Mouse (Mus musculus) erythroblast, embryonic 14.5 days (primary cell): ENCODE measurements around the gene Tcf20.

Experiments
- GATA1 ChIP-seq: IDR thresholded peaks from 2 replicates; pipeline ENCODE4 v1.6.1; 2012; ENCODE audit warnings: low read length, inconsistent platforms, mixed read lengths
- TAL1 ChIP-seq: IDR thresholded peaks from 3 replicates; pipeline ENCODE4 v1.6.1; 2012; ENCODE audit warnings: low read length, inconsistent platforms, mixed read lengths

- TF ChIP-seq TAL1 (no peak), GATA1 (no peak)
These were observed 178.2 kb downstream of the Tcf20 start for GRCm38 (mm10) chr15:82809511-82809910.
